In genomic region chr7:100179394-100179793, GRCm38 (mm10) we compare ENCODE assay signal across 9 mouse cellular contexts. TPM values are rescaled to one million over a fixed set of nuclear protein-coding genes. Genes with fewer than 3 reads are reported as not detected.
DNase-seq lines count a peak whose midpoint lies in the region; ATAC-seq lines count a peak whose summit lies in the region.
"Had no signal": no experiment of that assay in that cellular context is flagged by ENCODE, and none has a peak within 500 bp of the region (broad histone marks: within the 10 kb centered on the region; RNA-seq: fewer than 3 reads in every experiment).

No protein-coding gene starts in this region.

- no peak overlapping the region for H3K27ac ChIP-seq in kidney, embryonic 16.5 days (ENCODE audit: low read length)
- H3K27ac ChIP-seq in embryonic facial prominence, embryonic 14.5 days (replicated peaks; ENCODE audit: low read depth, low read length): no peak overlapping the region
- no peak overlapping the region for H3K27ac ChIP-seq in limb, embryonic 10.5 days
- H3K27ac ChIP-seq in neural tube, embryonic 14.5 days (ENCODE audit: low read depth, low read length): no peak overlapping the region

- 59% methylated on average over 7 of the region's 7 CpGs for WGBS in kidney, embryonic 16.5 days
- WGBS in embryonic facial prominence, embryonic 14.5 days: 52% methylated on average over 7 of the region's 7 CpGs
- WGBS in limb, embryonic 10.5 days: 71% methylated on average over 7 of the region's 7 CpGs
- 72% methylated on average over 7 of the region's 7 CpGs for WGBS in neural tube, embryonic 14.5 days

- peaks cover 13% of the 10 kb centered on the region for H3K4me1 ChIP-seq in kidney, embryonic 16.5 days (ENCODE audit: insufficient read depth, low read length)
- H3K4me1 ChIP-seq in embryonic facial prominence, embryonic 14.5 days (ENCODE audit: control insufficient read depth, insufficient read depth, low read length): peaks cover 5% of the 10 kb centered on the region
- H3K4me1 ChIP-seq in limb, embryonic 10.5 days: peaks cover 12% of the 10 kb centered on the region
- H3K4me1 ChIP-seq in neural tube, embryonic 14.5 days (ENCODE audit: control insufficient read depth, insufficient read depth, low read length): peaks cover 9% of the 10 kb centered on the region; the same call in 1 of the 2 replicates

- H3K36me3 ChIP-seq in kidney, embryonic 16.5 days (ENCODE audit: insufficient read depth, low read length): no peaks in the 10 kb centered on the region
- H3K36me3 ChIP-seq in embryonic facial prominence, embryonic 14.5 days (ENCODE audit: control insufficient read depth, insufficient read depth, low read length): no peaks in the 10 kb centered on the region
- H3K36me3 ChIP-seq in limb, embryonic 10.5 days: no peaks in the 10 kb centered on the region
- no peaks in the 10 kb centered on the region for H3K36me3 ChIP-seq in neural tube, embryonic 14.5 days (ENCODE audit: control insufficient read depth, insufficient read depth, low read length)

- DNase-seq in kidney, postnatal 36 days: no peak
- DNase-seq in embryonic facial prominence, embryonic 14.5 days (ENCODE audit: low spot score): no peak
- no peak for DNase-seq in limb, embryonic 10.5 days (ENCODE audit: low spot score)
- DNase-seq in cerebellum, adult 18-20 months: no peak
- DNase-seq in retina, embryonic 14.5 days (ENCODE audit: low spot score): no peak
- DNase-seq in heart, adult 11 months: no peak
- DNase-seq: gastrocnemius, postnatal 25 days had no signal

- H3K4me3 ChIP-seq in kidney, embryonic 16.5 days (ENCODE audit: low read length): peak overlapping the region; percentile 50
- H3K4me3 ChIP-seq in embryonic facial prominence, embryonic 14.5 days (ENCODE audit: low read depth, low read length): peak overlapping the region; percentile 42
- H3K4me3 ChIP-seq in limb, embryonic 10.5 days: peak overlapping the region; percentile 47
- no peak overlapping the region for H3K4me3 ChIP-seq in neural tube, embryonic 14.5 days (ENCODE audit: low read depth, low read length)

- H3K9ac ChIP-seq in kidney, embryonic 16.5 days (replicated peaks; ENCODE audit: low read length): no peak overlapping the region
- no peak overlapping the region; the same call in 1 of the 2 replicates for H3K9ac ChIP-seq in embryonic facial prominence, embryonic 14.5 days (ENCODE audit: low read depth, low read length)
- H3K9ac ChIP-seq in neural tube, embryonic 14.5 days (replicated peaks; ENCODE audit: low read depth, low read length): no peak overlapping the region

- H3K9me3 ChIP-seq in kidney, embryonic 16.5 days (ENCODE audit: low read length): no peaks in the 10 kb centered on the region
- H3K9me3 ChIP-seq in embryonic facial prominence, embryonic 14.5 days (ENCODE audit: control insufficient read depth, low read length): no peaks in the 10 kb centered on the region
- no peaks in the 10 kb centered on the region for H3K9me3 ChIP-seq in limb, embryonic 10.5 days (replicated peaks)
- H3K9me3 ChIP-seq in neural tube, embryonic 14.5 days (ENCODE audit: control insufficient read depth, low read length): no peaks in the 10 kb centered on the region

- peaks cover 34% of the 10 kb centered on the region for H3K27me3 ChIP-seq in kidney, embryonic 16.5 days (ENCODE audit: insufficient read depth, low read length)
- H3K27me3 ChIP-seq in embryonic facial prominence, embryonic 14.5 days (replicated peaks; ENCODE audit: control insufficient read depth, insufficient read depth, low read length): peaks cover 31% of the 10 kb centered on the region
- H3K27me3 ChIP-seq in limb, embryonic 10.5 days (ENCODE audit: low read depth, poor library complexity, severe bottlenecking): peaks cover 66% of the 10 kb centered on the region
- peaks cover 16% of the 10 kb centered on the region for H3K27me3 ChIP-seq in neural tube, embryonic 14.5 days (ENCODE audit: control insufficient read depth, insufficient read depth, low read length)

- H3K4me2 ChIP-seq in kidney, embryonic 16.5 days (replicated peaks; ENCODE audit: low read depth, low read length): peak overlapping the region; percentile 84
- H3K4me2 ChIP-seq in embryonic facial prominence, embryonic 14.5 days (ENCODE audit: low read depth, low read length): peak overlapping the region; percentile 83
- H3K4me2 ChIP-seq in neural tube, embryonic 14.5 days (ENCODE audit: low read depth, low read length): peak overlapping the region; percentile 62; the same call in 1 of the 2 replicates

- no peak for ATAC-seq in kidney, embryonic 16.5 days (ENCODE audit: low FRiP score, low TSS enrichment)
- no peak for ATAC-seq in embryonic facial prominence, embryonic 14.5 days (ENCODE audit: low read depth)
- no peak for ATAC-seq in neural tube, embryonic 14.5 days (ENCODE audit: low read depth)

RNA-seq across cellular contexts. Expression of gene Kcne3, which starts 3.1 kb away (rescaled TPM):
- polyA plus RNA-seq in kidney, embryonic 16.5 days (2015; fragmentation: Nextera tagmentation; extraction: Ambion mirVana): 3.0 and 4.2 TPM in 2 replicates
- 12.4 and 13.3 TPM in 2 replicates for polyA plus RNA-seq in embryonic facial prominence, embryonic 14.5 days (2014; fragmentation: Nextera tagmentation; extraction: Ambion mirVana)
- 18.0 and 19.4 TPM in 2 replicates for polyA plus RNA-seq in limb, embryonic 10.5 days (2016; fragmentation: Nextera tagmentation; extraction: Ambion mirVana)
- 0.62 TPM in 1 of 2 replicates, not detected in the other for polyA plus RNA-seq in neural tube, embryonic 14.5 days (2014; fragmentation: Nextera tagmentation; extraction: Ambion mirVana)

RNA-seq across cellular contexts. Expression of gene Lipt2, which starts 20.3 kb away (rescaled TPM):
- polyA plus RNA-seq in kidney, embryonic 16.5 days (2015; fragmentation: Nextera tagmentation; extraction: Ambion mirVana): 19.6 and 21.7 TPM in 2 replicates
- 21.0 and 27.1 TPM in 2 replicates for polyA plus RNA-seq in embryonic facial prominence, embryonic 14.5 days (2014; fragmentation: Nextera tagmentation; extraction: Ambion mirVana)
- polyA plus RNA-seq in limb, embryonic 10.5 days (2016; fragmentation: Nextera tagmentation; extraction: Ambion mirVana): 28.5 and 29.2 TPM in 2 replicates
- 17.6 and 19.1 TPM in 2 replicates for polyA plus RNA-seq in neural tube, embryonic 14.5 days (2014; fragmentation: Nextera tagmentation; extraction: Ambion mirVana)

RNA-seq across cellular contexts. Expression of gene Pgm2l1, which starts 47.8 kb away (rescaled TPM):
- 3.4 and 4.0 TPM in 2 replicates for polyA plus RNA-seq in kidney, embryonic 16.5 days (2015; fragmentation: Nextera tagmentation; extraction: Ambion mirVana)
- polyA plus RNA-seq in embryonic facial prominence, embryonic 14.5 days (2014; fragmentation: Nextera tagmentation; extraction: Ambion mirVana): 3.8 and 4.1 TPM in 2 replicates
- 1.9 and 3.3 TPM in 2 replicates for polyA plus RNA-seq in limb, embryonic 10.5 days (2016; fragmentation: Nextera tagmentation; extraction: Ambion mirVana)
- 31.0 and 38.5 TPM in 2 replicates for polyA plus RNA-seq in neural tube, embryonic 14.5 days (2014; fragmentation: Nextera tagmentation; extraction: Ambion mirVana)

RNA-seq across cellular contexts. Expression of gene Pold3, which starts 58.0 kb away (rescaled TPM):
- 63.9 and 64.6 TPM in 2 replicates for polyA plus RNA-seq in kidney, embryonic 16.5 days (2015; fragmentation: Nextera tagmentation; extraction: Ambion mirVana)
- polyA plus RNA-seq in embryonic facial prominence, embryonic 14.5 days (2014; fragmentation: Nextera tagmentation; extraction: Ambion mirVana): 46.1 and 50.6 TPM in 2 replicates
- 102 and 107 TPM in 2 replicates for polyA plus RNA-seq in limb, embryonic 10.5 days (2016; fragmentation: Nextera tagmentation; extraction: Ambion mirVana)
- 42.8 and 44.2 TPM in 2 replicates for polyA plus RNA-seq in neural tube, embryonic 14.5 days (2014; fragmentation: Nextera tagmentation; extraction: Ambion mirVana)
